Mouse (Mus musculus) heart, embryonic 13.5 days (tissue): ENCODE results near the gene Enho. TPM values are rescaled to one million over a fixed set of nuclear protein-coding genes. Genes with fewer than 3 reads are reported as not detected.

Source experiments
- ATAC-seq: fragments of 200-750 bp; cut with Nextera tagmentation; 2 replicates; pipeline ENCODE4 v1.8.0; 2017; ENCODE audit warnings: moderate TSS enrichment; ENCODE audit not compliant: insufficient number of reproducible peaks, low FRiP score, low TSS enrichment; ENCODE audit errors: extremely low read depth
- H3K27ac ChIP-seq: fragments of 300-500 bp; sonication (generic); replicated peaks from 2 replicates; pipeline ENCODE4 v1.5.1; 2015; ENCODE audit warnings: moderate library complexity, mild to moderate bottlenecking, inconsistent platforms
- H3K27me3 ChIP-seq: fragments of 300-500 bp; sonication (generic); replicated peaks from 2 replicates; pipeline ENCODE4 v1.6.1; 2015; ENCODE audit warnings: mild to moderate bottlenecking, inconsistent platforms
- H3K36me3 ChIP-seq: fragments of 300-500 bp; sonication (generic); 2 replicates; pipeline ENCODE4 v1.6.1; 2015; ENCODE audit warnings: mild to moderate bottlenecking, inconsistent platforms
- H3K4me1 ChIP-seq: fragments of 300-500 bp; sonication (generic); 2 replicates; pipeline ENCODE4 v1.6.1; 2015; ENCODE audit warnings: inconsistent platforms
- H3K4me2 ChIP-seq: fragments of 300-500 bp; sonication (generic); 2 replicates; pipeline ENCODE4 v1.6.1; 2015; ENCODE audit warnings: inconsistent platforms, mild to moderate bottlenecking, moderate library complexity
- H3K4me3 ChIP-seq: fragments of 300-500 bp; sonication (generic); 2 replicates; pipeline ENCODE4 v1.5.1; 2015; ENCODE audit warnings: moderate library complexity, mild to moderate bottlenecking, inconsistent platforms
- H3K9ac ChIP-seq: fragments of 300-500 bp; sonication (generic); 2 replicates; pipeline ENCODE4 v1.6.1; 2015; ENCODE audit warnings: inconsistent platforms, mild to moderate bottlenecking, moderate library complexity
- H3K9me3 ChIP-seq: fragments of 300-500 bp; sonication (generic); 2 replicates; pipeline ENCODE4 v1.6.1; 2016; ENCODE audit warnings: inconsistent platforms
- WGBS: fragments of 180-500 bp; shearing (Covaris S2); methylation state at CpG from one replicate; pipeline ENCODE4 v1.1.7; 2015; ENCODE audit warnings: mixed read lengths; 5-methylcytosine and 5-hydroxymethylcytosine counted together
- polyA plus RNA-seq: library from polyadenylated mRNA; unstranded; fragments of >200 nt; fragmentation: Nextera tagmentation; extraction: Ambion mirVana; gene quantifications from 2 replicates; pipeline ENCODE4 v1.2.1, GENCODE M21; 2015

Enho gene
- polyA plus RNA-seq, 1 experiment from 2014 or later, result 3.9 TPM

GRCm38 (mm10) chr4:41641199-41641822, 1.2 kb upstream of the Enho start:
- no peak for ATAC-seq
- Histone ChIP-seq H3K4me3 (no peak overlapping the region), H3K4me2 (no peak overlapping the region), H3K27me3 (peaks cover 25% of the 10 kb centered on the region), H3K36me3 (no peaks in the 10 kb centered on the region), H3K9ac (no peak overlapping the region), H3K9me3 (no peaks in the 10 kb centered on the region), H3K27ac (no peak overlapping the region), H3K4me1 (peaks cover 17% of the 10 kb centered on the region)
- 84% methylated on average over 6 of the region's 6 CpGs for WGBS

GRCm38 (mm10) chr4:41639214-41639841, 796 bp downstream of the Enho start:
- Histone ChIP-seq H3K9ac (peak overlapping the region; percentile 86), H3K36me3 (no peaks in the 10 kb centered on the region), H3K27ac (no peak overlapping the region), H3K4me2 (peak overlapping the region; percentile 86), H3K9me3 (no peaks in the 10 kb centered on the region), H3K27me3 (peaks cover 28% of the 10 kb centered on the region), H3K4me1 (peaks cover 26% of the 10 kb centered on the region), H3K4me3 (peak overlapping the region; percentile 67)
- WGBS, result 18% methylated on average over 10 of the region's 10 CpGs
- no peak for ATAC-seq

DNA sequence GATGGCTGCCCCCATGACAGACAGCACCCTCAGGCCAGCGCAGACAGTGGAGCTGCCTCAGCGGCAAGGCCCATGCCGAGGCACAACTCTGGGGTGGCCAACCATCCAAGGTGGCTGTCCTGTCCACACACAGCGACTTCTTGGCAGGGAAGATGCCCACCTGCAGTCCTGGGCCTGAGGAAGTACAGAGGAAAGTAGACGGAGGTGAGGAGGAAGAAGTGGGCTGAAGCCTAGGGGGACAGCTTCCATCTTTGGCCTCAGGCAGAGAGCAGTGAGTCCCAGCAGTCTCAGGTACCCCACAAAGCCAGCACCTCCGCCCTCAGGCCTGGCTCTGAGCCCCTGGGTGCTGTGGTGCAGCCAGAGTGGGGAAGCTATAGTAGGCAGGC, 1.3 kb downstream of the Enho start:
- no peak overlapping the region for H3K9ac ChIP-seq
- no peak overlapping the region for H3K27ac ChIP-seq
- H3K27me3 ChIP-seq, result peaks cover 30% of the 10 kb centered on the region
- ATAC-seq, result no peak
- H3K36me3 ChIP-seq, result no peaks in the 10 kb centered on the region
- H3K4me3 ChIP-seq, result no peak overlapping the region
- 78% methylated on average over 6 of the region's 6 CpGs for WGBS
- peaks cover 26% of the 10 kb centered on the region for H3K4me1 ChIP-seq
- H3K9me3 ChIP-seq, result no peaks in the 10 kb centered on the region
- no peak overlapping the region for H3K4me2 ChIP-seq

- 85% methylated on average over 10 of the region's 10 CpGs for WGBS
- Histone ChIP-seq H3K4me2 (no peak overlapping the region), H3K4me1 (peaks cover 26% of the 10 kb centered on the region), H3K27me3 (peaks cover 31% of the 10 kb centered on the region), H3K9me3 (no peaks in the 10 kb centered on the region), H3K36me3 (no peaks in the 10 kb centered on the region), H3K4me3 (no peak overlapping the region), H3K27ac (no peak overlapping the region), H3K9ac (no peak overlapping the region)
- no peak for ATAC-seq
These were observed 1.9 kb downstream of the Enho start for GRCm38 (mm10) chr4:41638186-41638731.

GRCm38 (mm10) chr4:41636882-41637635, 3.1 kb downstream of the Enho start:
- WGBS, result 77% methylated on average over 10 of the region's 10 CpGs
- H3K36me3 ChIP-seq, result no peaks in the 10 kb centered on the region
- H3K9me3 ChIP-seq, result no peaks in the 10 kb centered on the region
- H3K4me3 ChIP-seq, result no peak overlapping the region
- no peak overlapping the region for H3K27ac ChIP-seq
- no peak overlapping the region for H3K4me2 ChIP-seq
- ATAC-seq, result no peak
- H3K9ac ChIP-seq, result no peak overlapping the region
- H3K4me1 ChIP-seq, result peaks cover 35% of the 10 kb centered on the region
- H3K27me3 ChIP-seq, result peaks cover 31% of the 10 kb centered on the region

- no peaks in the 10 kb centered on the region for H3K9me3 ChIP-seq
- no peak for ATAC-seq
- WGBS, result 24% methylated on average over 7 of the region's 7 CpGs
- H3K36me3 ChIP-seq, result no peaks in the 10 kb centered on the region
- H3K27me3 ChIP-seq, result peaks cover 27% of the 10 kb centered on the region
- H3K9ac ChIP-seq, result no peak overlapping the region
- no peak overlapping the region for H3K4me2 ChIP-seq
- H3K4me3 ChIP-seq, result no peak overlapping the region
- H3K4me1 ChIP-seq, result peaks cover 42% of the 10 kb centered on the region
- no peak overlapping the region for H3K27ac ChIP-seq
These were observed 3.8 kb downstream of the Enho start for GRCm38 (mm10) chr4:41636366-41636765.

DNA sequence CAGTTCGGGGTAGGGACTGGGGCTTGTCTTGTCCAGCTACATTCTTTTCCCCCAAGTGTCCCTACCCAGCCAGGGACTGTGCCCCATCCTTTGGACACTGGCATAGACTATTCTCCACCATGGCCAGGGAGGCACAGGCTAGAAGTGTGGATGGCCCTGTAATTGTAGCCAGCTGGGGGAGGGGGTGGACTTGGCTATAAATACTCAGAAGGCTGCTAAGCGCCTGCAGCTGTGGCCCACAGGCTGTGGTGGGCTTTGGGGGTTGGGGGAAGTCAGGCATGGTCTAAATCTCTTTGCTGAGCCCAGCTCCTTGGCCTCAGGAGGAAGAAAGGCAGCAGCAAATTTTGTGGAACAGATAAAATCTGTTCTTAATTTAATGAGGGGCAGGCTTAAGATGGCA, 4.2 kb downstream of the Enho start:
- H3K4me2 ChIP-seq, result no peak overlapping the region
- no peak overlapping the region for H3K27ac ChIP-seq
- H3K36me3 ChIP-seq, result no peaks in the 10 kb centered on the region
- H3K4me1 ChIP-seq, result peaks cover 46% of the 10 kb centered on the region
- peaks cover 27% of the 10 kb centered on the region for H3K27me3 ChIP-seq
- no peaks in the 10 kb centered on the region for H3K9me3 ChIP-seq
- ATAC-seq, result no peak
- no peak overlapping the region for H3K9ac ChIP-seq
- no peak overlapping the region for H3K4me3 ChIP-seq
- 57% methylated on average over 2 of the region's 2 CpGs for WGBS

DNA sequence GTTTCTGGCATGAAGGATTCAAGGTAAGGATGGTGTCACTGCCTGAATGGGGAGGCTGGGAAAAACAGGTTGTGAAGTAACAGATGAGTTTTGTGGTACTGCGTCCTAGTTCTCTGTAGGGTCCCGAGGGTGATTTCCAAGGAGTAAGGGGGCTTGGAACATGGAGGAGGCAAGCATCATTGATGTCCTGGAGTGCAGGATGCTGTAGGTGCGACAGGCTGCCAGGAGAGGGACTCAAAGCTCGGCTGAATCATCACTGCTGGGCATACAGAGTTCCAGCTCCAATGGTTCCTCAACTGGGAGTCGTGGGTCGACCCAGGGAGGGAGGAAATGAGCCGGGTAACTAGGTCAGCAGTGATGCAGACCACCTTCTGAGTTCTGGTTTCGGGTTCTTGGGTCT, 4.9 kb downstream of the Enho start:
- H3K9me3 ChIP-seq, result no peaks in the 10 kb centered on the region
- H3K4me2 ChIP-seq, result no peak overlapping the region
- WGBS, result 58% methylated on average over 8 of the region's 8 CpGs
- no peak for ATAC-seq
- H3K36me3 ChIP-seq, result no peaks in the 10 kb centered on the region
- H3K4me3 ChIP-seq, result no peak overlapping the region
- no peak overlapping the region for H3K9ac ChIP-seq
- H3K27me3 ChIP-seq, result peaks cover 27% of the 10 kb centered on the region
- H3K4me1 ChIP-seq, result peaks cover 47% of the 10 kb centered on the region
- H3K27ac ChIP-seq, result no peak overlapping the region

- Histone ChIP-seq H3K4me2 (no peak overlapping the region), H3K4me1 (peaks cover 51% of the 10 kb centered on the region), H3K9me3 (no peaks in the 10 kb centered on the region), H3K27ac (no peak overlapping the region), H3K36me3 (no peaks in the 10 kb centered on the region), H3K4me3 (no peak overlapping the region), H3K9ac (no peak overlapping the region), H3K27me3 (peaks cover 29% of the 10 kb centered on the region)
- 90% methylated on average over 8 of the region's 8 CpGs for WGBS
- no peak for ATAC-seq
These were observed 5.5 kb downstream of the Enho start for GRCm38 (mm10) chr4:41634631-41635030.

GRCm38 (mm10) chr4:41633001-41633400, 7.1 kb downstream of the Enho start:
- no peak for ATAC-seq
- Histone ChIP-seq H3K9me3 (no peaks in the 10 kb centered on the region), H3K27me3 (peaks cover 29% of the 10 kb centered on the region; the same call in 1 of the 2 replicates), H3K27ac (no peak overlapping the region), H3K4me3 (no peak overlapping the region), H3K36me3 (no peaks in the 10 kb centered on the region), H3K4me2 (no peak overlapping the region), H3K4me1 (peaks cover 57% of the 10 kb centered on the region), H3K9ac (no peak overlapping the region)
- 67% methylated on average over 9 of the region's 9 CpGs for WGBS

- H3K36me3 ChIP-seq, result no peaks in the 10 kb centered on the region
- WGBS, result 1% methylated on average over 11 of the region's 11 CpGs
- peaks cover 21% of the 10 kb centered on the region; the same call in 1 of the 2 replicates for H3K27me3 ChIP-seq
- H3K9me3 ChIP-seq, result no peaks in the 10 kb centered on the region
- H3K4me3 ChIP-seq, result peak overlapping the region; percentile 23; the same call in 1 of the 2 replicates
- peak overlapping the region; percentile 60 for H3K4me2 ChIP-seq
- peak overlapping the region; percentile 83 for H3K27ac ChIP-seq
- no peak for ATAC-seq
- H3K9ac ChIP-seq, result peak overlapping the region; percentile 71
- H3K4me1 ChIP-seq, result peaks cover 57% of the 10 kb centered on the region
These were observed 8.7 kb downstream of the Enho start for GRCm38 (mm10) chr4:41631390-41631789.
